Mouse (Mus musculus): ENCODE measurements around the gene Eaf2. TPM values are rescaled to one million over a fixed set of nuclear protein-coding genes. Genes with fewer than 3 reads are reported as not detected.

Eaf2 gene
- polyA plus RNA-seq, 1 experiment from 2014 or later, result 1.3 TPM

DNA sequence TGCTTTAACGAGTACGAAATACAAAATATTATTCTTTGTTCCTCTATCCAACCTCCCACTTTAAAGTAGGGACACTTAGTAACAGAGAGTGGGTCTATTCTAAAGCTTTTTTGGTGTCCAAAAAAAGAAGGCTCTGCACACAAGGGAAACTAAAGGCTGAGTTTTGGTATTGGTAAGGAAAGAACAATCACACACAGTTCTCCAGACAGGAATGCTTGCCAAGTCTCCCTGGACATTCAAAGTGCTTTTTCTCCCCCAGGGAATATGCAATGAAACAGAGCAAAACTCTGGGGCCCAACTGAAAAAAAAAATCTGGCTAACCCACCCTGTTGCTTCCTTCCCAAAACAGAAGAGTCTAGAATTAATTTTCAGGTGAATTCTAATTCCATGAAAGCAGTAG lies 90.7 kb downstream of the Eaf2 start:
- no peak overlapping the region for H3K4me3 ChIP-seq
- no peaks in the 10 kb centered on the region for H3K27me3 ChIP-seq (ENCODE audit: insufficient read depth, poor library complexity, severe bottlenecking)
- no peaks in the 10 kb centered on the region for H3K36me3 ChIP-seq
- no peak for DNase-seq (ENCODE audit: low spot score)
- 91% methylated on average over 2 of the region's 2 CpGs for WGBS
- H3K4me1 ChIP-seq, result no peaks in the 10 kb centered on the region
- H3K27ac ChIP-seq, result no peak overlapping the region
- no peaks in the 10 kb centered on the region for H3K9me3 ChIP-seq

DNA sequence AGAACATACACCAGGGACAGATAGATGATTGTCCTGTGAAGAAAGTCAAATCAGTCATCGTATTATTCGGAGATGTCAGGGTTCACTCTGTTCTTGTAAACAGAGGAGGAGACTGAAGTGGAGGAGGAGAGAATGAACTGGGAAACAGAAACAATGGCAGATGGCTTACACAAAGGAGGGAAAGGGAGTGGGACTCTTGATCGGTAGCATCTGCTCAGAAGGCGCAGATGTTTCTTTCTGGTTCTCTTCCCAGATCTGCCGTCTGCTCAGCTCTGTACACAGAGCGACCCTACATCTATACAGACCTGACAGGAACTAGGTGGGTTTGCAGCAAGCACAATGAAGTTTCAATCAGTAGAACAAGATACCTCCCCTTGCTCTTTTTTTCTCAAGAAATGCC lies 99.1 kb downstream of the Eaf2 start:
- H3K27ac ChIP-seq, result no peak overlapping the region
- H3K36me3 ChIP-seq, result no peaks in the 10 kb centered on the region
- H3K9me3 ChIP-seq, result no peaks in the 10 kb centered on the region
- no peak for DNase-seq (ENCODE audit: low spot score)
- H3K4me1 ChIP-seq, result no peaks in the 10 kb centered on the region
- no peak overlapping the region for H3K4me3 ChIP-seq
- 86% methylated on average over 6 of the region's 6 CpGs for WGBS
- no peaks in the 10 kb centered on the region for H3K27me3 ChIP-seq (ENCODE audit: insufficient read depth, poor library complexity, severe bottlenecking)

DNA sequence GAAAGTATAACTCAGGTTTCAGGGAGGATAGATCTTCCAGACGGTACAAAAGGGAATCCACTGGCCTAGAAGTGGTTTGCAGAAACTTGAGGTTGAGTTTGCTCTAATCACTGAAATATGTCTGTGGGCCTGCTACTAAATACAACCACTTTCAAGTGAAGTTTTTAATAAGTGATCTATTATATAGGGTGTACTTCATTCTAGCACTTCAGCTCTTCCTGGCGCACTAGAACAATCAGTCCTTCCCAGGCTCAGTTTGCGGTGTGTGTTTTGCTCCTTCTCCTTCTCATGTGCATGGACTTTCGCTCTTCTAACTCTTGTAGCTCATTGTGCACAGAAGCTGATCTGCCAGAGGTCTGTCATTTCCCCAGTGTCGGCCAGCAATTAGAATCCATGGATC lies 101.8 kb downstream of the Eaf2 start:
- H3K36me3 ChIP-seq, result no peaks in the 10 kb centered on the region
- 88% methylated on average over 5 of the region's 5 CpGs for WGBS

DNA sequence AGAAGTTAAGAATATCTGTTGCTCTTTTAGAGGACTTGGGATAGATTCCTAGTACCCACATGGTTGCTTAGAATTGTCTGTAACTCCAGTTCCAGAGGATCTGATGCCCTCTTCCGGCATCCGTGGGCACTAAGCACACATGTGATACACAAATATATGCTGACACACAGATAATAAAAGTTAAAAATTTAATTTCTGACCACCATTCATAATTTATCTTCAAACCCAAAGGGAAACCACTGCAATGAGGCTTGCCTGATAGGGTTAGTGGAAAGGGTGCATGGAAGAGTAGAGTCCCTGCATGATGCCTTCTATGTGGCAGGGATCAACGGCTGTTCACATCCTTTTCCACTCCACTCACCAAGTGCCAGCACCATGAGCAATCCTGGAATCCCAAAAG lies 103.1 kb downstream of the Eaf2 start:
- Histone ChIP-seq H3K36me3 (no peaks in the 10 kb centered on the region), H3K4me3 (no peak overlapping the region), H3K4me1 (no peaks in the 10 kb centered on the region), H3K27me3 (ENCODE audit: insufficient read depth, poor library complexity, severe bottlenecking) (no peaks in the 10 kb centered on the region), H3K27ac (no peak overlapping the region), H3K9me3 (no peaks in the 10 kb centered on the region)
- WGBS, result 89% methylated on average over 3 of the region's 3 CpGs
- DNase-seq (ENCODE audit: low spot score), result no peak

More for the DNA sequence above, 101.8 kb downstream of the Eaf2 start:
- no peaks in the 10 kb centered on the region for H3K27me3 ChIP-seq (ENCODE audit: insufficient read depth, poor library complexity, severe bottlenecking)
- no peaks in the 10 kb centered on the region for H3K4me1 ChIP-seq
- H3K27ac ChIP-seq, result no peak overlapping the region
- no peaks in the 10 kb centered on the region for H3K9me3 ChIP-seq
- DNase-seq (ENCODE audit: low spot score), result no peak
- H3K4me3 ChIP-seq, result no peak overlapping the region

DNA sequence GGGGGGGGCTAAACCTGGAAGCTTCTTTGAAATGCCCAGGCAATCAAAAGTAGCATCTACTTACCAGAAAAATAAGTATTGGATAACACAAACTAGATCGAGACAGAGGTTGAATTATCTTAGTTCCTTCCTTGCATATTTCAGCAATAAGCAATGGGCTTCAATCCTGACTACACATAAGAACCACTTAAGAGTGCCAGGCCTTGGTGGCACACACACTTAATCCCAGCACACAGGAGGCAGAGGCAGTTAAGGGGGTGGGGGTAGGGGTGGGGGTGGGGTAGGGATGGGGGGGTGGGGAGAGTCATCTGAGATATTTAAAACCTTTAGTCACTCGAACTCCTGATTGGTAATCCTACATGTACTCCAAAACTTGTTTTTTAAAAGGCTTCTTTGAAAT lies 103.6 kb downstream of the Eaf2 start:
- Histone ChIP-seq H3K27ac (no peak overlapping the region), H3K4me1 (no peaks in the 10 kb centered on the region), H3K9me3 (no peaks in the 10 kb centered on the region), H3K36me3 (no peaks in the 10 kb centered on the region), H3K27me3 (ENCODE audit: insufficient read depth, poor library complexity, severe bottlenecking) (no peaks in the 10 kb centered on the region), H3K4me3 (no peak overlapping the region)
- 76% methylated on average over 2 of the region's 2 CpGs for WGBS
- DNase-seq (ENCODE audit: low spot score), result no peak

DNA sequence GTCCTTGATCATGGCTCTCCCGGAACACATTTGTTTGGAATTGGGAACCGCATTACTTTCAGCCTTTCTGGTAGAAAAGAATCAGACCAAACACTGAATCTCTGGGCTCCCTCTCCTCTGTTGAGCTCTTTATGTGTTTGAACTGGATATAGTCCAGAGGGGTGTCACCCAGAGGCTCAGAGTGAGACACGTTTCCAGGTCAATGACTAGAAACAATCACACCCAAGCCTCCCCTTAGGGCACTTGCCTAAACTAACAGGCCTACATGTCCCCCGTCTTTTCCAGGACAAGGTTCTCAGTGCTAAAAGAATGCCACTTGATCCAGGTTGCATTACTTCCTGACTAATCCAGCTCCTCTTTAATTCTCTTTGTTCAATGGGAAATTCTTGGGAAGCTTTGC lies 104.0 kb downstream of the Eaf2 start:
- WGBS, result 85% methylated on average over 4 of the region's 4 CpGs
- Histone ChIP-seq H3K9me3 (no peaks in the 10 kb centered on the region), H3K27ac (no peak overlapping the region), H3K27me3 (ENCODE audit: insufficient read depth, poor library complexity, severe bottlenecking) (no peaks in the 10 kb centered on the region), H3K4me1 (no peaks in the 10 kb centered on the region), H3K4me3 (no peak overlapping the region), H3K36me3 (no peaks in the 10 kb centered on the region)
- DNase-seq (ENCODE audit: low spot score), result no peak

DNA sequence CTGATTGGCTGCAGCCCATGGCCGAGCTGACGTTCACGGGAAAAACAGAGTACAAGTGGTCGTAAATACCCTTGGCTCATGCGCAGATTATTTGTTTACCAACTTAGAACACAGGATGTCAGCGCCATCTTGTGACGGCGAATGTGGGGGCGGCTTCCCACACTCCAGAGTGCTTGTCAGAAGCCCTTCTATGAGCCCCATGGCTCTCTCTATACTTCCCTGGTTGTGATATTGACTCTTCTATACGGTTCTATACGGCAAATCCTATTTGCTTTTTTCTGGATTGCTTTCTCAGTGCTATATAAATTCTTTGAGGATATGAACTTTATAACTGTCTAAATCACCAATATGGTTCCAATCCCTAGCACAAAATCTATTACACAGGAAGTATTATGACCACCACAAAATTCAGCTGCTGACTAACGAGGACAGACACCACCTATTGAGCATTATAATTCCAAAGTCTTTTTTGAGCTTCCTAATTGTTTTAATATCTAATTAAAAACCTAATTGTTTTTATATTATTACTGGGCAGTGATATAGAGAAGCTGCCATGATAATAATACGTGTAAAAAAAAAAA lies 104.5 kb downstream of the Eaf2 start:
- H3K9me3 ChIP-seq, result no peaks in the 10 kb centered on the region
- H3K36me3 ChIP-seq, result no peaks in the 10 kb centered on the region
- H3K27me3 ChIP-seq (ENCODE audit: insufficient read depth, poor library complexity, severe bottlenecking), result no peaks in the 10 kb centered on the region
- WGBS, result 69% methylated on average over 9 of the region's 13 CpGs
- no peaks in the 10 kb centered on the region for H3K4me1 ChIP-seq
- no peak for DNase-seq (ENCODE audit: low spot score)
- H3K4me3 ChIP-seq, result no peak overlapping the region
- no peak overlapping the region for H3K27ac ChIP-seq

DNA sequence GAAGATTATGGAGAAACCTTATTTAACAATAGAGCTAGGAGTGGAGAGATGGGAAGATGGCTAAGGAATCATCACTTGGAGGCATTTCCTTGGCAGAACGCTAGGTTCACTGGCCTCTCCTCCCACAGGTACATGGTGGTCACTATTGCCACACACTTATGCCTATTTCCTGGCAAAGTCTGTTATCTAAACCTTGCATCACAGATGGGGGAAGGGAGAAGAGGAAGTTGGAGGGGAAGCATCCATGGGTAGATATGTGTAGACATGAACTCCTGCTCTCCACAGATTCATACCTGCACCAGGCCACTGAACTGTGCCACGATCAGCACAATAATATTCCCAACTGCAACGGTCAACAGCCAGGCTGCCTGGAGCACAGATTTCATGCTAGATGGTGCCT lies 122.8 kb downstream of the Eaf2 start:
- Histone ChIP-seq H3K4me1 (no peaks in the 10 kb centered on the region), H3K9me3 (no peaks in the 10 kb centered on the region), H3K36me3 (no peaks in the 10 kb centered on the region), H3K27ac (no peak overlapping the region), H3K27me3 (ENCODE audit: insufficient read depth, poor library complexity, severe bottlenecking) (no peaks in the 10 kb centered on the region), H3K4me3 (no peak overlapping the region)
- no peak for DNase-seq (ENCODE audit: low spot score)
- 88% methylated on average over 3 of the region's 3 CpGs for WGBS

DNA sequence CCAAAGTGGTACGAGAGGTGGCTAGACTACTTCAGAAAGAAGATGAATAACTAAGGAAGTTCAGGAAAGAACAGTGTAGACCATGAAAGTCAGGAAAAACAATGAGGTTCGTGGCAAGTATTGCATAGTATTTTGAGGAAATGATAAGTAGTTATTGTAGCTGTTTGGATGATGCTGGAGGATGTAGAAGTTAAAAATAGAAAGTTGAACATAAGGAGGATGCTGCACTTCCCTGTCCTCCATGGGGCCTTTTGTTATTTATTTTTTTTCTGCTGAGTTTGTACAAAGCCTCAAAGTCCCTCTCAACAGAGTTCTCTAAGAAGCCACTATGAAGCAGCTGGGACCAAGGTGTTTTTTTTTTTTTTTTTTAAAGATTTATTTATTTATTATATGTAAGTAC lies 127.0 kb downstream of the Eaf2 start:
- no peak for DNase-seq (ENCODE audit: low spot score)
- Histone ChIP-seq H3K4me1 (no peaks in the 10 kb centered on the region), H3K36me3 (no peaks in the 10 kb centered on the region), H3K27me3 (ENCODE audit: insufficient read depth, poor library complexity, severe bottlenecking) (no peaks in the 10 kb centered on the region), H3K27ac (no peak overlapping the region), H3K4me3 (no peak overlapping the region), H3K9me3 (no peaks in the 10 kb centered on the region)
- WGBS, result 76% methylated on average over 2 of the region's 2 CpGs

DNA sequence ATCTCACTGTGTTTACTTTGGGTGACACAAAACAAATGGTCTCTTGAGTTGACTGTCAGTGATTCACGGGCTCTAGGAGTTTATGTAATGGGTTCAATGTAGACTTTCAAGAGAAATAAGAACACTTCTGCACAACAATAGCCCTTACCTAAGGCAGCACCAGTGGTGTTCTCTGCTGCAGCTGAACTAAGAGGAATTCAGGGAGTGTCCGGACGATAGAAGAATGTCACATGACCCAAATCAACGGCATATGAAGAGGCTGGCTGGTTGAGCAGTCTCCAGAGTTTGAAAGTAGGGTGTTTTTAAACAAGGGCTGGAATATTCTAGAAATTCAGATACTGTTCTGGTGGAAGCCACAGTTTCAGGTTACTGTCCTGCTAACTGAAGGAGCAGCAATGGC lies 127.7 kb downstream of the Eaf2 start:
- H3K4me3 ChIP-seq, result no peak overlapping the region
- no peak for DNase-seq (ENCODE audit: low spot score)
- H3K27me3 ChIP-seq (ENCODE audit: insufficient read depth, poor library complexity, severe bottlenecking), result no peaks in the 10 kb centered on the region
- no peaks in the 10 kb centered on the region for H3K9me3 ChIP-seq
- 79% methylated on average over 4 of the region's 4 CpGs for WGBS
- H3K4me1 ChIP-seq, result no peaks in the 10 kb centered on the region
- no peak overlapping the region for H3K27ac ChIP-seq
- H3K36me3 ChIP-seq, result no peaks in the 10 kb centered on the region

DNA sequence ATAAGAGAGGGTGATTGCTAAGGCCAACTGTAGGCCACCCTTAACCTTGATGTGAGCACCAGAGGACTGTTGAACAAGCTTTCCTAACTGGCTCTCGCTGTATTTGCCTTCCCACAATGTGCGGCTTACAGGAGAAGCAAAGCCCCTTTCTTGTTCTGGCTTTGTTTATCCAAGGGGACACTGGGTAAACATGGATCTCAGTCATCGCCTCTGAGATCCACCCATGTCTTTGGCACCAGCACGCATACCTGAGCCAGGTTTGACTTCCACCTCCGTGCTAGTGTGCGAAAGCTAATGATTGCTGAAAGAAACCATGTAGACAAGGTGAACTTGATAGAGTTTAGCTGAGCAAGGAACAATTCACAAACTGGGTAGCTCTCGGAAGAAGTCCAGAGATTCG lies 131.2 kb downstream of the Eaf2 start:
- no peaks in the 10 kb centered on the region for H3K27me3 ChIP-seq (ENCODE audit: insufficient read depth, poor library complexity, severe bottlenecking)
- no peak overlapping the region for H3K27ac ChIP-seq
- no peak overlapping the region for H3K4me3 ChIP-seq
- DNase-seq (ENCODE audit: low spot score), result no peak
- H3K36me3 ChIP-seq, result no peaks in the 10 kb centered on the region
- H3K4me1 ChIP-seq, result no peaks in the 10 kb centered on the region
- no peaks in the 10 kb centered on the region for H3K9me3 ChIP-seq
- 78% methylated on average over 8 of the region's 8 CpGs for WGBS

Small RNA genes lying within 50 kb of the gene (microRNA-seq; reads per million reads assigned to microRNA genes)
- gene Gm22617, result not detected

Other genes with a start within 250 kb of the Eaf2 start
- gene Cd86, start 208.9 kb downstream of the Eaf2 start, polyA plus RNA-seq (2016; fragmentation: Nextera tagmentation; extraction: Ambion mirVana), result 0.30 TPM in 2 replicates
- gene Ildr1, start 181.0 kb downstream of the Eaf2 start, polyA plus RNA-seq (2016; fragmentation: Nextera tagmentation; extraction: Ambion mirVana), result 0.11 and 0.44 TPM in 2 replicates
- 0.80 and 1.5 TPM in 2 replicates for gene Slc15a2, start 90.0 kb downstream of the Eaf2 start, polyA plus RNA-seq (2016; fragmentation: Nextera tagmentation; extraction: Ambion mirVana)
- gene Iqcb1, start 46.6 kb downstream of the Eaf2 start, polyA plus RNA-seq (2016; fragmentation: Nextera tagmentation; extraction: Ambion mirVana), result 37.5 and 47.8 TPM in 2 replicates
- 56.4 and 67.1 TPM in 2 replicates for gene Golgb1, start 137 bp upstream of the Eaf2 start, polyA plus RNA-seq (2016; fragmentation: Nextera tagmentation; extraction: Ambion mirVana)
- 2.2 and 3.8 TPM in 2 replicates for gene Hcls1, start 60.0 kb upstream of the Eaf2 start, polyA plus RNA-seq (2016; fragmentation: Nextera tagmentation; extraction: Ambion mirVana)
- gene Fbxo40, start 115.5 kb upstream of the Eaf2 start, polyA plus RNA-seq (2016; fragmentation: Nextera tagmentation; extraction: Ambion mirVana), result 3.7 and 6.9 TPM in 2 replicates
- gene Polq, start 136.8 kb upstream of the Eaf2 start, polyA plus RNA-seq (2016; fragmentation: Nextera tagmentation; extraction: Ambion mirVana), result 9.8 and 11.1 TPM in 2 replicates